Mouse (Mus musculus): ENCODE measurements around the gene Slc17a7. TPM values are rescaled to one million over a fixed set of nuclear protein-coding genes. Genes with fewer than 3 reads are reported as not detected.
"Not testable (repeated sequence)": the region's sequence is repeated elsewhere in the genome, so short reads cannot be mapped to it uniquely, and the experiment has no call there.

Slc17a7 gene
- polyA plus RNA-seq, 1 experiment from 2014 or later = 0.15 TPM

GRCm38 (mm10) chr7:45149545-45149944, 14.2 kb upstream of the Slc17a7 start:
- Histone ChIP-seq H3K4me2 (replicated peaks) (no peak overlapping the region), H3K4me1 (replicated peaks) (peaks cover 18% of the 10 kb centered on the region), H3K27me3 (replicated peaks) (no peaks in the 10 kb centered on the region), H3K27ac (peak overlapping the region; percentile 60), H3K9ac (no peak overlapping the region), H3K36me3 (peaks cover 16% of the 10 kb centered on the region), H3K9me3 (no peaks in the 10 kb centered on the region), H3K4me3 (replicated peaks) (no peak overlapping the region)
- WGBS = 64% methylated on average over 6 of the region's 6 CpGs
- no peak for ATAC-seq

DNA sequence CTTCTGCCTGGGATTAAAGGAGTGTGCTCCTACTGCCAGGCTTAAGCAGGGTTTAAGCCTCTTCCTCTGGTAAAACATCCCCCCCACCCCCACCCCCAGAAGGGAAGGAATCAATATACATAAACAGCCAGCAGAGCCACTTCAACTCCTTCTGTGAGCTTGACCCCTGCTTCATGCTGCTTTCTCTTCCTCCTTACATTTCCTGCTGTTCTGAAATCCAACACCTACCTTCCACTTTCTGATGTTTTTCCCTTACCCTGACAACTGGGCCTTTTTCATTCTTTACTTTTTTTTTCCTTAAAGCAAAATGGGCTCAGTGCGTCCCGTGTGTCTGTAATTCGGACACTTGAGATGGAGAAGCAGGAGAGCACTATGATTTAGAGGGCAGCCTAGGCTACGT, 13.4 kb upstream of the Slc17a7 start:
- no peaks in the 10 kb centered on the region for H3K9me3 ChIP-seq
- H3K36me3 ChIP-seq = 0 out of 2 replicates have a peak, but pooled peaks cover 12% of the 10 kb centered on the region
- ATAC-seq = no peak
- H3K4me3 ChIP-seq (replicated peaks) = no peak overlapping the region
- H3K27ac ChIP-seq = peak overlapping the region; percentile 79
- H3K27me3 ChIP-seq (replicated peaks) = no peaks in the 10 kb centered on the region
- 53% methylated on average over 4 of the region's 4 CpGs for WGBS
- H3K4me1 ChIP-seq (replicated peaks) = peaks cover 23% of the 10 kb centered on the region
- no peak overlapping the region; the same call in 1 of the 2 replicates for H3K9ac ChIP-seq
- no peak overlapping the region for H3K4me2 ChIP-seq (replicated peaks)

GRCm38 (mm10) chr7:45151303-45151702, 12.4 kb upstream of the Slc17a7 start:
- no peaks in the 10 kb centered on the region for H3K27me3 ChIP-seq (replicated peaks)
- H3K36me3 ChIP-seq = 0 out of 2 replicates have a peak, but pooled peaks cover 4% of the 10 kb centered on the region
- H3K4me2 ChIP-seq (replicated peaks) = no peak overlapping the region
- 42% methylated on average over 11 of the region's 11 CpGs for WGBS
- H3K9me3 ChIP-seq = no peaks in the 10 kb centered on the region
- peaks cover 26% of the 10 kb centered on the region for H3K4me1 ChIP-seq (replicated peaks)
- peak overlapping the region; percentile 79 for H3K27ac ChIP-seq
- H3K9ac ChIP-seq = no peak overlapping the region
- no peak overlapping the region for H3K4me3 ChIP-seq (replicated peaks)
- no peak for ATAC-seq

- not testable (repeated sequence) for H3K9ac ChIP-seq; ATAC-seq; H3K9me3 ChIP-seq; H3K27me3 ChIP-seq (replicated peaks); H3K27ac ChIP-seq; H3K36me3 ChIP-seq
- peaks cover 26% of the 10 kb centered on the region for H3K4me1 ChIP-seq (replicated peaks)
- peak overlapping the region; percentile 62; the same call in 1 of the 2 replicates for H3K4me3 ChIP-seq (replicated peaks)
- 87% methylated on average over 2 of the region's 2 CpGs for WGBS
- H3K4me2 ChIP-seq (replicated peaks) = peak overlapping the region; percentile 66
Observed at GRCm38 (mm10) chr7:45153052-45153451, 10.7 kb upstream of the Slc17a7 start.

GRCm38 (mm10) chr7:45153586-45153985, 10.2 kb upstream of the Slc17a7 start:
- H3K4me3 ChIP-seq (replicated peaks) = peak overlapping the region; percentile 62
- 2% methylated on average over 5 of the region's 5 CpGs for WGBS
- H3K4me1 ChIP-seq (replicated peaks) = peaks cover 23% of the 10 kb centered on the region
- no peaks in the 10 kb centered on the region for H3K9me3 ChIP-seq
- peak overlapping the region; percentile 95 for H3K27ac ChIP-seq
- peak; percentile 4; the same call in 1 of the 2 replicates for ATAC-seq
- H3K9ac ChIP-seq = peak overlapping the region; percentile 67
- 0 out of 2 replicates have a peak, but pooled peaks cover 6% of the 10 kb centered on the region for H3K36me3 ChIP-seq
- H3K27me3 ChIP-seq (replicated peaks) = no peaks in the 10 kb centered on the region
- peak overlapping the region; percentile 66 for H3K4me2 ChIP-seq (replicated peaks)

GRCm38 (mm10) chr7:45154096-45154992, 9.4 kb upstream of the Slc17a7 start, which contains the start of the genes Pih1d1 and Aldh16a1:
Gene Pih1d1, plus strand, starts transcription at chr7:45154303.
Gene Aldh16a1, minus strand, starts transcription at chr7:45154584.
- WGBS = 3% methylated on average over 69 of the region's 69 CpGs
- H3K4me3 ChIP-seq (replicated peaks) = peak within 1 kb of the TSS; percentile 62
- ATAC-seq = peak; percentile 97
- H3K9me3 ChIP-seq = no peaks in the 10 kb centered on the region
- 0 out of 2 replicates have a peak, but pooled peaks cover 6% of the 10 kb centered on the region for H3K36me3 ChIP-seq
- peak within 1 kb of the TSS; percentile 67 for H3K9ac ChIP-seq
- peak within 1 kb of the TSS; percentile 95 for H3K27ac ChIP-seq
- H3K4me1 ChIP-seq (replicated peaks) = peaks cover 17% of the 10 kb centered on the region
- peak within 1 kb of the TSS; percentile 66 for H3K4me2 ChIP-seq (replicated peaks)
- no peaks in the 10 kb centered on the region for H3K27me3 ChIP-seq (replicated peaks)

DNA sequence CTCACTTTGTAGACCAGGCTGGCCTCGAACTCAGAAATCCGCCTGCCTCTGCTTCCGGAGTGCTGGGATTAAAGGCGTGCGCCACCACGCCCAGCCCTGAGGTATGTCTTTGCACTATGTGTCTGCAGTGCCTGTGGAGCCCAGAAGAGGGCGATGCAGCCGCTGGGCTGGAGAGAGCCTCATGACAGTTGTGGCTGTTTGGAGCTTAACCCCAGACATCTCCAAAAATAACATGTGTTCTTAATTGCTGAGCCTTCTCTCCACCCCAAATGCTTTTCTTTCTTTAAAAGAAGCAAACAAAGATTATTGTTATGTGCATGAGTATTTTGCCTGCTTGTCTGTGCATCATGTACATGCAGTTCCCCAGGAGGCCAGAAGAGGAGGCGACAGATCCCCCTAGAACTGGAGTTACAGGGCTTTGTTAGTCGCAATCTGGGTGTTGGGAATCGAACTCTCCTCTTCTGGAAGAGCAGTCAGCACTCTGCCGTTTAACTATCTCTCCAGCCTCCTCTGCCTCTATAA, 8.7 kb upstream of the Slc17a7 start:
- H3K9ac ChIP-seq = no peak overlapping the region
- H3K4me1 ChIP-seq (replicated peaks) = peaks cover 17% of the 10 kb centered on the region
- H3K4me2 ChIP-seq (replicated peaks) = peak overlapping the region; percentile 66
- H3K27me3 ChIP-seq (replicated peaks) = no peaks in the 10 kb centered on the region
- no peaks in the 10 kb centered on the region for H3K9me3 ChIP-seq
- peak overlapping the region; percentile 62 for H3K4me3 ChIP-seq (replicated peaks)
- peak; percentile 15 for ATAC-seq
- 78% methylated on average over 12 of the region's 12 CpGs for WGBS
- 0 out of 2 replicates have a peak overlapping the region, but pooled peaks have one; percentile 38 for H3K27ac ChIP-seq
- 0 out of 2 replicates have a peak, but pooled peaks cover 6% of the 10 kb centered on the region for H3K36me3 ChIP-seq

GRCm38 (mm10) chr7:45155590-45155989, 8.2 kb upstream of the Slc17a7 start:
- Histone ChIP-seq H3K4me1 (replicated peaks) (peaks cover 15% of the 10 kb centered on the region), H3K9ac (no peak overlapping the region), H3K4me2 (replicated peaks) (peak overlapping the region; percentile 66; the same call in 1 of the 2 replicates), H3K27ac (no peak overlapping the region), H3K27me3 (replicated peaks) (no peaks in the 10 kb centered on the region), H3K4me3 (replicated peaks) (no peak overlapping the region), H3K9me3 (no peaks in the 10 kb centered on the region), H3K36me3 (0 out of 2 replicates have a peak, but pooled peaks cover 6% of the 10 kb centered on the region)
- WGBS = 81% methylated on average over 9 of the region's 9 CpGs
- ATAC-seq = no peak

- Histone ChIP-seq H3K4me2 (replicated peaks) (no peak overlapping the region), H3K9me3 (no peaks in the 10 kb centered on the region), H3K4me3 (replicated peaks) (no peak overlapping the region), H3K27me3 (replicated peaks) (no peaks in the 10 kb centered on the region), H3K4me1 (replicated peaks) (peaks cover 9% of the 10 kb centered on the region; the same call in 1 of the 2 replicates), H3K9ac (no peak overlapping the region), H3K27ac (no peak overlapping the region), H3K36me3 (peaks cover 6% of the 10 kb centered on the region; the same call in 1 of the 2 replicates)
- ATAC-seq = no peak
- 94% methylated on average over 15 of the region's 15 CpGs for WGBS
Observed at GRCm38 (mm10) chr7:45156206-45156605, 7.5 kb upstream of the Slc17a7 start.

DNA sequence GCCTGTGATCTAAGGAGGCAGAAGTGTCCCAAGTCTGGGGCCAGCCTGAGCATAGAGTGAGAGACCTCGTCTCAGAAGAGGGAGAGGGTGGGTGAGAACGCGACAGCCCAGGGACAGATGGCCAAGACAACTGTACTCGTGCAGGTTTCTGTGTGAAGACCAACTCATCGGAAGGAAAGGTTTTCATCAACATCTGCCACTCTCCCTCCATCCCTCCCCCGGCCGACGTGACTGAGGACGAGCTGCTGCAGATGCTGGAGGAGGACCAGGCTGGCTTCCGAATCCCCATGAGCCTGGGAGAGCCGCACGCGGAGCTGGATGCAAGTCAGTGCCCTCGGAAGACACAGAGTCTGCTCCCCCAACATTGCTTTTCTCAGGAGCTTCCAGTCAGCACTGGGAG, 6.3 kb upstream of the Slc17a7 start:
- WGBS = 86% methylated on average over 14 of the region's 14 CpGs
- H3K27ac ChIP-seq = no peak overlapping the region
- ATAC-seq = no peak

GRCm38 (mm10) chr7:45158991-45159390, 4.8 kb upstream of the Slc17a7 start:
- no peak for ATAC-seq

More for the DNA sequence above, 6.3 kb upstream of the Slc17a7 start:
- H3K27me3 ChIP-seq (replicated peaks) = peaks cover 2% of the 10 kb centered on the region; the same call in 1 of the 2 replicates
- H3K4me1 ChIP-seq (replicated peaks) = peaks cover 8% of the 10 kb centered on the region; the same call in 1 of the 2 replicates
- no peak overlapping the region for H3K4me2 ChIP-seq (replicated peaks)
- H3K9me3 ChIP-seq = no peaks in the 10 kb centered on the region
- H3K4me3 ChIP-seq (replicated peaks) = no peak overlapping the region
- H3K36me3 ChIP-seq = peaks cover 6% of the 10 kb centered on the region; the same call in 1 of the 2 replicates
- no peak overlapping the region for H3K9ac ChIP-seq

GRCm38 (mm10) chr7:45160316-45160800, 3.4 kb upstream of the Slc17a7 start:
- Histone ChIP-seq H3K9ac (no peak overlapping the region), H3K9me3 (no peaks in the 10 kb centered on the region), H3K27me3 (replicated peaks) (peaks cover 31% of the 10 kb centered on the region), H3K36me3 (peaks cover 6% of the 10 kb centered on the region; the same call in 1 of the 2 replicates), H3K4me1 (replicated peaks) (peaks cover 9% of the 10 kb centered on the region), H3K4me2 (replicated peaks) (no peak overlapping the region), H3K4me3 (replicated peaks) (no peak overlapping the region), H3K27ac (no peak overlapping the region)
- ATAC-seq = no peak
- WGBS = 93% methylated on average over 6 of the region's 6 CpGs

More at GRCm38 (mm10) chr7:45158991-45159390, 4.8 kb upstream of the Slc17a7 start:
- no peaks in the 10 kb centered on the region for H3K9me3 ChIP-seq
- peaks cover 17% of the 10 kb centered on the region for H3K27me3 ChIP-seq (replicated peaks)
- peaks cover 13% of the 10 kb centered on the region for H3K4me1 ChIP-seq (replicated peaks)
- no peak overlapping the region for H3K4me2 ChIP-seq (replicated peaks)
- H3K4me3 ChIP-seq (replicated peaks) = no peak overlapping the region
- no peak overlapping the region for H3K27ac ChIP-seq
- H3K9ac ChIP-seq = no peak overlapping the region
- peaks cover 6% of the 10 kb centered on the region; the same call in 1 of the 2 replicates for H3K36me3 ChIP-seq
- WGBS = 96% methylated on average over 6 of the region's 6 CpGs

Data from intestine, embryonic 15.5 days (tissue).